Mouse (Mus musculus): ENCODE data around the gene Slc22a23.

DNA sequence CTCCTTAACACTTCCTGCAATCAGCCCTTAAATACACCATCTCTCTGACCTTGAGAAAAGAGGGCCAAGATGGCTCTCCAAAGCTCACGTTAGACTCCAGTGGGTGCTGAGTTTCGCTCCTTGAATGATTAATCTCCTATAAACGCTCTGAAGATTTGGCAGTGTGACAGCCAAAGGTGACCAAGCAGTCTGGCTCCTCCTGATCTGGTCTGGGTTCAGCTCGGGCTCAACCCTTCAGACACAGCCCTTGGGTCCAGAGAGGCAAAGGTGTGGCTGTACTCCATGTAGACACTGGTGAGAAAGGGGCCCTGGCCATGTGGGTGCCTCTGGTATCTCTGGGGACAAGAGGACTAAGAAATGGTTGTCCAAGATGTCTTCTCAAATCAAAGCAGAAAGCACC, 27.9 kb downstream of the Slc22a23 start:
- TF ChIP-seq CTCF (IDR thresholded peaks at IDR 0.05; ENCODE audit: low read depth) (no peak), EP300 (IDR thresholded peaks at IDR 0.05; ENCODE audit: low read depth) (no peak)

Data from liver, embryonic 14.5 days (tissue).